ENCODE assay signal across 17 mouse cellular contexts in genomic region chr5:112615946-112616617, GRCm38 (mm10). TPM values are rescaled to one million over a fixed set of nuclear protein-coding genes. Genes with fewer than 3 reads are reported as not detected.
"Had no signal": no experiment of that assay in that cellular context is flagged by ENCODE, and none has a peak within 500 bp of the region (broad histone marks: within the 10 kb centered on the region; RNA-seq: fewer than 3 reads in every experiment).

No protein-coding gene starts in this region.

- H3K4me3 ChIP-seq: left cerebral cortex, adult 2 months; limb, embryonic 10.5 days; liver, embryonic 12.5 days; midbrain, embryonic 10.5 days; neural tube, embryonic 13.5 days had no signal

- H3K27me3 ChIP-seq: liver, embryonic 12.5 days; neural tube, embryonic 13.5 days had no signal

- DNase-seq: kidney, adult 9 months; kidney, postnatal 36 days; lung, embryonic 14.5 days; lung, postnatal 10 days; lung, postnatal 4 days; right cerebral cortex, adult 18-20 months; right cerebral cortex, postnatal 25 days; thymus, adult 2 months; thymus, postnatal 25 days had no signal

- H3K4me1 ChIP-seq: liver, embryonic 12.5 days had no signal

- H3K36me3 ChIP-seq: limb, embryonic 10.5 days; liver, embryonic 12.5 days; midbrain, embryonic 10.5 days; neural tube, embryonic 13.5 days had no signal

- H3K27ac ChIP-seq: kidney, postnatal 0 days; left cerebral cortex, adult 2 months; limb, embryonic 10.5 days; liver, embryonic 12.5 days; midbrain, embryonic 10.5 days; neural tube, embryonic 13.5 days; stomach, postnatal 0 days had no signal

RNA-seq across cellular contexts. Expression of gene Sez6l, which starts 39.1 kb away (rescaled TPM):
- total RNA-seq: megakaryocyte, adult 5-6 weeks had no signal
